Mouse (Mus musculus) lung, postnatal 14 days (tissue): ENCODE results near the gene Mrto4.
"Not testable (repeated sequence)": the region's sequence is repeated elsewhere in the genome, so short reads cannot be mapped to it uniquely, and the experiment has no call there.

ENCODE experiments used
- DNase-seq: peaks from one replicate; pipeline ENCODE4 v3.0.0; 2021

Mrto4 gene

GRCm38 (mm10) chr4:139351931-139352711 lies at the start of gene Mrto4, which contains the start of the genes Emc1 and Ubr4:
TSS of gene Mrto4 (minus strand) at chr4:139352576.
TSS of gene Emc1 (plus strand) at chr4:139352587.
TSS of gene Ubr4 (plus strand) at chr4:139352609.
- DNase-seq: peak; percentile 80

- no peak for DNase-seq
These were observed 48.1 kb upstream of the Mrto4 start for GRCm38 (mm10) chr4:139400487-139400886.

- no peak for DNase-seq
These were observed 43.1 kb upstream of the Mrto4 start for GRCm38 (mm10) chr4:139395431-139395830.

- no peak for DNase-seq
These were observed 37.2 kb upstream of the Mrto4 start for GRCm38 (mm10) chr4:139389557-139389956.

- DNase-seq: peak; percentile 66
These were observed 34.5 kb upstream of the Mrto4 start for GRCm38 (mm10) chr4:139386869-139387319.

GRCm38 (mm10) chr4:139385841-139386240 lies 33.5 kb upstream of the Mrto4 start:
- not testable (repeated sequence) for DNase-seq

- no peak for DNase-seq
These were observed 29.9 kb upstream of the Mrto4 start for GRCm38 (mm10) chr4:139382231-139382630.

GRCm38 (mm10) chr4:139381452-139381845 lies 29.1 kb upstream of the Mrto4 start:
- DNase-seq: no peak

GRCm38 (mm10) chr4:139380775-139381451 lies 28.5 kb upstream of the Mrto4 start:
- DNase-seq: peak; percentile 19

- peak; percentile 100 for DNase-seq
These were observed 27.9 kb upstream of the Mrto4 start for GRCm38 (mm10) chr4:139380207-139380748.

- no peak for DNase-seq
These were observed 27.3 kb upstream of the Mrto4 start for GRCm38 (mm10) chr4:139379719-139380118.

- DNase-seq: no peak
These were observed 21.2 kb upstream of the Mrto4 start for GRCm38 (mm10) chr4:139373531-139373930.

GRCm38 (mm10) chr4:139373130-139373529 lies 20.8 kb upstream of the Mrto4 start:
- no peak for DNase-seq

- DNase-seq: no peak
These were observed 15.7 kb upstream of the Mrto4 start for GRCm38 (mm10) chr4:139368038-139368437.

GRCm38 (mm10) chr4:139367336-139367735 lies 15.0 kb upstream of the Mrto4 start:
- no peak for DNase-seq

GRCm38 (mm10) chr4:139360761-139361548 lies 8.6 kb upstream of the Mrto4 start:
- DNase-seq: no peak

GRCm38 (mm10) chr4:139357211-139357610 lies 4.8 kb upstream of the Mrto4 start:
- DNase-seq: no peak

GRCm38 (mm10) chr4:139352832-139353231 lies 456 bp upstream of the Mrto4 start:
- DNase-seq: no peak

GRCm38 (mm10) chr4:139345416-139346019 lies 6.9 kb downstream of the Mrto4 start:
- no peak for DNase-seq

- no peak for DNase-seq
These were observed 8.7 kb downstream of the Mrto4 start for GRCm38 (mm10) chr4:139343718-139344117.

- no peak for DNase-seq
These were observed 10.7 kb downstream of the Mrto4 start for GRCm38 (mm10) chr4:139341556-139342233.

- no peak for DNase-seq
These were observed 11.5 kb downstream of the Mrto4 start for GRCm38 (mm10) chr4:139340835-139341234.
